Mouse (Mus musculus): ENCODE data around the gene Cadm1. TPM values are rescaled to one million over a fixed set of nuclear protein-coding genes. Genes with fewer than 3 reads are reported as not detected.

Gene Cadm1
- polyA plus RNA-seq, 2 experiments: 3.4 to 6.4 TPM

- no peaks in the 10 kb centered on the region for H3K36me3 ChIP-seq (replicated peaks; ENCODE audit: control insufficient read depth, insufficient read depth, low read depth)
- no peak for DNase-seq (ENCODE audit: low read depth in 3 of 3, low spot score in 3 of 3)
- H3K9ac ChIP-seq (replicated peaks): no peak overlapping the region
- H3K4me3 ChIP-seq (ENCODE audit: insufficient read depth in 1 of 2, low read depth in 2 of 2, low read length in 2 of 2): no peak overlapping the region
- no peaks in the 10 kb centered on the region for H3K27me3 ChIP-seq (ENCODE audit: control insufficient read depth, insufficient read depth, low read length)
- H3K4me2 ChIP-seq (ENCODE audit: low read depth): no peak overlapping the region
- no peak overlapping the region for H3K27ac ChIP-seq
- no peak for ATAC-seq (ENCODE audit: insufficient read depth)
- WGBS (ENCODE audit: insufficient replicate concordance): 25% methylated on average over 1 of the region's 1 CpGs
- TF ChIP-seq EP300 (IDR thresholded peaks at IDR 0.05; ENCODE audit: low read depth): no peak
- no peak for TF ChIP-seq CTCF (IDR thresholded peaks at IDR 0.05; ENCODE audit: low read depth)
- H3K4me1 ChIP-seq (replicated peaks; ENCODE audit: control insufficient read depth in 2 of 2, insufficient read depth in 2 of 2, low read length in 1 of 2): no peaks in the 10 kb centered on the region
- H3K9me3 ChIP-seq (ENCODE audit: control insufficient read depth, low read length): no peaks in the 10 kb centered on the region
Measured at GRCm38 (mm10) chr9:47866001-47866400, 336.0 kb downstream of the Cadm1 start.

- no peaks in the 10 kb centered on the region for H3K4me1 ChIP-seq (replicated peaks; ENCODE audit: control insufficient read depth in 2 of 2, insufficient read depth in 2 of 2, low read length in 1 of 2)
- H3K36me3 ChIP-seq (replicated peaks; ENCODE audit: control insufficient read depth, insufficient read depth, low read depth): no peaks in the 10 kb centered on the region
- H3K27me3 ChIP-seq (ENCODE audit: control insufficient read depth, insufficient read depth, low read length): no peaks in the 10 kb centered on the region
- H3K4me3 ChIP-seq (ENCODE audit: insufficient read depth in 1 of 2, low read depth in 2 of 2, low read length in 2 of 2): no peak overlapping the region
- H3K9ac ChIP-seq (replicated peaks): no peak overlapping the region
- 71% methylated on average over 7 of the region's 7 CpGs for WGBS (ENCODE audit: insufficient replicate concordance)
- TF ChIP-seq CTCF (IDR thresholded peaks at IDR 0.05; ENCODE audit: low read depth) (no peak), EP300 (IDR thresholded peaks at IDR 0.05; ENCODE audit: low read depth) (no peak)
- no peak overlapping the region for H3K4me2 ChIP-seq (ENCODE audit: low read depth)
- H3K27ac ChIP-seq: no peak overlapping the region
- ATAC-seq (ENCODE audit: insufficient read depth) (no peak), DNase-seq (ENCODE audit: low read depth in 3 of 3, low spot score in 3 of 3) (no peak)
- H3K9me3 ChIP-seq (ENCODE audit: control insufficient read depth, low read length): no peaks in the 10 kb centered on the region
Measured at GRCm38 (mm10) chr9:47867474-47867873, 337.5 kb downstream of the Cadm1 start.

- no peaks in the 10 kb centered on the region for H3K36me3 ChIP-seq (replicated peaks; ENCODE audit: control insufficient read depth, insufficient read depth, low read depth)
- no peak overlapping the region for H3K4me3 ChIP-seq (ENCODE audit: insufficient read depth in 1 of 2, low read depth in 2 of 2, low read length in 2 of 2)
- DNase-seq (ENCODE audit: low read depth in 3 of 3, low spot score in 3 of 3): no peak
- no peak overlapping the region for H3K27ac ChIP-seq
- H3K4me2 ChIP-seq (ENCODE audit: low read depth): no peak overlapping the region
- no peak for TF ChIP-seq EP300 (IDR thresholded peaks at IDR 0.05; ENCODE audit: low read depth)
- no peak for TF ChIP-seq CTCF (IDR thresholded peaks at IDR 0.05; ENCODE audit: low read depth)
- no peaks in the 10 kb centered on the region for H3K4me1 ChIP-seq (replicated peaks; ENCODE audit: control insufficient read depth in 2 of 2, insufficient read depth in 2 of 2, low read length in 1 of 2)
- no peaks in the 10 kb centered on the region for H3K9me3 ChIP-seq (ENCODE audit: control insufficient read depth, low read length)
- no peaks in the 10 kb centered on the region for H3K27me3 ChIP-seq (ENCODE audit: control insufficient read depth, insufficient read depth, low read length)
- 58% methylated on average over 5 of the region's 5 CpGs for WGBS (ENCODE audit: insufficient replicate concordance)
- ATAC-seq (ENCODE audit: insufficient read depth): no peak
- no peak overlapping the region for H3K9ac ChIP-seq (replicated peaks)
Measured at GRCm38 (mm10) chr9:47869661-47870060, 339.7 kb downstream of the Cadm1 start.

- TF ChIP-seq EP300 (IDR thresholded peaks at IDR 0.05; ENCODE audit: low read depth) (no peak), CTCF (IDR thresholded peaks at IDR 0.05; ENCODE audit: low read depth) (no peak)
- no peak overlapping the region for H3K27ac ChIP-seq
- no peak overlapping the region for H3K4me2 ChIP-seq (ENCODE audit: low read depth)
- no peaks in the 10 kb centered on the region for H3K36me3 ChIP-seq (replicated peaks; ENCODE audit: control insufficient read depth, insufficient read depth, low read depth)
- no peaks in the 10 kb centered on the region for H3K27me3 ChIP-seq (ENCODE audit: control insufficient read depth, insufficient read depth, low read length)
- H3K4me3 ChIP-seq (ENCODE audit: insufficient read depth in 1 of 2, low read depth in 2 of 2, low read length in 2 of 2): no peak overlapping the region
- no peak for DNase-seq (ENCODE audit: low read depth in 3 of 3, low spot score in 3 of 3)
- no peak for ATAC-seq (ENCODE audit: insufficient read depth)
- H3K9ac ChIP-seq (replicated peaks): no peak overlapping the region
- H3K9me3 ChIP-seq (ENCODE audit: control insufficient read depth, low read length): no peaks in the 10 kb centered on the region
- 69% methylated on average over 10 of the region's 10 CpGs for WGBS (ENCODE audit: insufficient replicate concordance)
- no peaks in the 10 kb centered on the region for H3K4me1 ChIP-seq (replicated peaks; ENCODE audit: control insufficient read depth in 2 of 2, insufficient read depth in 2 of 2, low read length in 1 of 2)
Measured at GRCm38 (mm10) chr9:47876557-47877206, 346.7 kb downstream of the Cadm1 start.

GRCm38 (mm10) chr9:47880171-47880570 is 350.2 kb downstream of the Cadm1 start:
- ATAC-seq (ENCODE audit: insufficient read depth): no peak
- Histone ChIP-seq H3K9ac (replicated peaks) (no peak overlapping the region), H3K27ac (no peak overlapping the region), H3K36me3 (replicated peaks; ENCODE audit: control insufficient read depth, insufficient read depth, low read depth) (no peaks in the 10 kb centered on the region), H3K4me2 (ENCODE audit: low read depth) (no peak overlapping the region), H3K4me3 (ENCODE audit: insufficient read depth in 1 of 2, low read depth in 2 of 2, low read length in 2 of 2) (no peak overlapping the region), H3K4me1 (replicated peaks; ENCODE audit: control insufficient read depth in 2 of 2, insufficient read depth in 2 of 2, low read length in 1 of 2) (no peaks in the 10 kb centered on the region), H3K9me3 (ENCODE audit: control insufficient read depth, low read length) (no peaks in the 10 kb centered on the region), H3K27me3 (ENCODE audit: control insufficient read depth, insufficient read depth, low read length) (no peaks in the 10 kb centered on the region)
- DNase-seq (ENCODE audit: low read depth in 3 of 3, low spot score in 3 of 3): no peak
- TF ChIP-seq CTCF (IDR thresholded peaks at IDR 0.05; ENCODE audit: low read depth): no peak
- no peak for TF ChIP-seq EP300 (IDR thresholded peaks at IDR 0.05; ENCODE audit: low read depth)
- 50% methylated on average over 8 of the region's 8 CpGs for WGBS (ENCODE audit: insufficient replicate concordance)
